Mouse (Mus musculus): ENCODE results near the gene Ciao2b.

The Ciao2b gene

GRCm38 (mm10) chr8:104613119-104613518, 28.6 kb downstream of the Ciao2b start:
- DNase-seq = no peak

DNA sequence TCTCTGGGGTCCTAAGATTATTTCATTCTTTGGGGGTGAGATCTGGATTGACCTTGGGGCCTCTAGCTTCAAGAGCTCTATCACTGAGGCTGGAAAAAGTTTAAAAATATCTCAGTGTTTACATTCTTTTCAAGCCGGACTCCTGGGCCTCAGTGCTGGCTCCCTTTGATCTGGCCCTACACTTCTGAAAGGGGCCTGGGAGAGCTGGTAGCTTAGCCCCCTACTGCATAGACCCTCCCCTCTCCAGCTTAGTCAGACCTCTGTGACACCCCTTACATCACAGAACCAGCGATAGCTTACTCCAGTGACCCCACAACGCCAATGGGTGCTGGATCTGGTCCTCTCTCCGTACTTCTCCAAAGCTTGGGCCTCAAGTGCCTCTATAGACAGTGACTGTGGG, 30.2 kb downstream of the Ciao2b start:
- no peak for DNase-seq

- no peak for DNase-seq
These were observed 31.5 kb downstream of the Ciao2b start for GRCm38 (mm10) chr8:104610185-104610766.

- DNase-seq = no peak
These were observed 32.5 kb downstream of the Ciao2b start for GRCm38 (mm10) chr8:104609222-104609621.

- no peak for DNase-seq
These were observed 33.8 kb downstream of the Ciao2b start for GRCm38 (mm10) chr8:104607944-104608343.

GRCm38 (mm10) chr8:104606329-104606728, 35.4 kb downstream of the Ciao2b start:
- DNase-seq = peak; percentile 37 to 66

DNA sequence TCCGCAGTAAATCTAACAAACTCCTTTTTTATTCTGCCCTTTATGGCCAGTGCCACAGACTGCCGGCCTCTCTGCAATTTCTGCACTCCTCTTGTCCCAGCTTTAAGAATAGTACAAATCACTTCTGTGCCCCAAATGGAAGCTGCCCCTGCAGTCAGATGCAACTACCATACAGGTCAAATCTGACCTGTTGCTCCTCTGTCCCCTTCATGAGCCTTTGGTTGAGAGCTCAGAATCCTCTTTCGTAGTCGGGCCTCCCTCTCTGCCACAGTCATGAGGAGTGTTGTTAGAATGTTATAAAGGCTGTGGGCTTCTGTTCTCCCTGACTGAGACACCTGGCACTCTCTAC, 38.5 kb downstream of the Ciao2b start:
- DNase-seq = no peak

DNA sequence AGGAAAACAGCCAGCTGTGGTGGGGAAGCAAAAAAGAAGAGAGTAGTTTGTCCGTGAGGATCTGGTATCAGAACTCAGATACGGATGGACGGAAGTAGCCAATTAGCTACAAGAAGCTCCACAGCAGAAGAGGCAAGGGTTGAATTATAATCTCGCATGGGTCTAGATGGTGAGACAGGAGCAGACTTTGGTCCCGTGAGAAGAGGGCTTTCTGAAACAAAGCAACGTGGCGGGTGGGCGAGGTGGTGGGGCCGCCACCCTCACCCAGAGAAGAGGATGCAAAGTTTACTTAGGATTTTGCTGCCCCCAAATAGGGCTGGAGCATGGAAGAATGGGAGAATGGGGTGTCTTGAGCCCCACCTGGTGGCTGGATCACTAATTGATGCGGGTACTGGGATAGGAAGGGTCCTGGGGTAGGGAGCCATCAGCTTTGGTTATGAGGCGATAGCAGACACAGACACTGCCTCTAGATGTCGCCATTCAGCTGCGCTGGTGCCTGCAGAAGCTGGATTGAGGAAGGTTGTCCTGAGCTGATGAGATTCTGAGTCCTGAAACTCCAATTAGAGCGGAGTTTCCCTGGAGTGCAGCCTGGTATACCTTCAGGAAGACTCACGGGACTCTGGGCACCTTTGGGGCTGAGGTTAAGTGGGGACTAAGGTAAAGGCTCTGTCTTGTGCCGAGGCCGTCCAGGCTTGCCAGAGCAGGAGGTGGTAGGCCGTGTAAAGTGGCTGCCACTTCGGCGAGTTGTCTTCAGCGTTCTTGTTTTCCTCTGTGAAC, 39.1 kb downstream of the Ciao2b start:
- peak; percentile 91 to 94 for DNase-seq

DNA sequence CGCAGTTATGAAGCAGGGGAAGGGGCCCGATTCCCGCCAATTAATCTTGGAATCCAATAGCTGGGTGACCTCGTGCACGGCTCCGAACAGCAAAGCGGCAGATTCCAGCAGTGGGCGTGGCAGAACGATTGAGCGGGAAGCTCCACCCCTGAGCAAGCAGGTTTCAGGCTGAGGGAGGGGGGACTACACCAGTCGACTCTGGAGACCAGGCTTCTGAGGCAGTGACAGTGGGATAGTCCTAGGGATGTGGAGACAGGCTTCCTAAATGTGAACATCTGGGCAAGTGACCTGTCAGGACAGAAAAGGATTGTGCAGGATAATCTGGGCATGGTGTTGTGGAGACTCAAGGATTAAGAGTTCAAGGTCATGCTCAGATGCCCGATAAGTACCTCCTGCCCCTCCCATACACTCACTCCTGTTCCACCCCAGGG, 39.8 kb downstream of the Ciao2b start:
- peak; percentile 41 to 63 for DNase-seq

DNA sequence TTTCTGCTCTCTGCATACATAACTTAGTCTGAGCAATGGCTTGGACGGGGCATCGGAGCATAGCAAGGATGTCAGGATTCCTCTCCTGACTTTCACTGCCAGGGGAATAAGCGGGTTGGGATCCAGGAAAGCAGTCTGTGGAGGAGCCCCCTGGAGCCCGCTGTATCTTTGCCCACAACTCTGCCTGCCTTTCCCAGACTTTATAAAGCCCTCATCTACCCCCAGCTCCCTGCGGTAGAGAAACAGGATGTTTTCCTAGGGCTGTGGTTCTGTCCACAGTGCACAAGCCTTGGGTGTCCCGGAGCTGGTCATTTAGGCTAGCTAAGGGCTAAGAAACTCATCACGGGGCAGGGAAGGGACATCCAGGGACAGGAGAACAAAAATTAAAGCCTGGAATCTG, 40.4 kb downstream of the Ciao2b start:
- DNase-seq = no peak

- peak; percentile 57 to 71 for DNase-seq
These were observed 43.3 kb downstream of the Ciao2b start for GRCm38 (mm10) chr8:104598496-104598895.

DNA sequence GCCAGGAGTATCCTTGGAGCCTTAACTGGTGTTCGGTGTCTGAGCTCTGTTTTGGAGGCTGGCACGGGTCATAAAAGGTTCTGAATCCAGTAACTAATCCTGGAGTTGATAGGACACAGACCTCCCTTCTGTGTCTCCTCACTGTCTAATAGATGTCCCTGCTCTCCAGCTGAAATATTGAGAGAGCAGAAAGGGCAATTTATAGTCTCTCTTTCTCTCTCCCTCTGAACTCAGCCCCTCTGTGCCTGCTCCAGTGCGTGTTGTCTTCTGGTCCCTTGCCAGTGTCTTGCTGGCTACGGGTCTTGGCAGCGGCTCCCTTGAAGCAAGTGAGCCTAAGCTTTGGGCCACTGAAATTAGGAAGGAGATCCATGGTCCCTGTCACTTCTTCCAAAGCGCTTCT, 44.1 kb downstream of the Ciao2b start:
- no peak for DNase-seq

GRCm38 (mm10) chr8:104595773-104596536, 45.8 kb downstream of the Ciao2b start:
- peak in 1 of 2 experiments; percentile 38 for DNase-seq

- no peak for DNase-seq
These were observed 47.0 kb downstream of the Ciao2b start for GRCm38 (mm10) chr8:104594611-104595362.

GRCm38 (mm10) chr8:104593536-104594325, 48.0 kb downstream of the Ciao2b start:
- DNase-seq = no peak

- DNase-seq = no peak
These were observed 49.2 kb downstream of the Ciao2b start for GRCm38 (mm10) chr8:104592566-104592965.

DNA sequence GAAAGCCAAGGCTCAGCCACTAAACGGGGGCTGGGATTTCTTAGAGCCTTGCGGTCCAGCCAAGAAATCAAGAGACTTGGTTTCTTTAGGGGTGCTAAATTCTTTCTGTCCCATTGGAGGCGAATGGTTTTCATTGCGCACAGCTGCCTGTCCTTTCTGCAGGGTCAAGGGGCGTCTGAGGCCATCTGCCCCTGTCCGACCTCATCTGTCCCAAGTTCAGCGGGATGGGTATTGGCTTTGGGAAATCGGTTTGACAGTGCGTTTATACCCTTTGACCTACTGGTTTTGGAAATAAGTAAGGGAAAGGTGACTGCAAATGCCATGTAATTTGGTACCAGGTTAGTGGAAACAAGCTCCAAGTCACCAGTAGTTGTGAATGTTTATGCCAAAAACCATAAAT, 49.9 kb downstream of the Ciao2b start:
- DNase-seq = no peak

DNA sequence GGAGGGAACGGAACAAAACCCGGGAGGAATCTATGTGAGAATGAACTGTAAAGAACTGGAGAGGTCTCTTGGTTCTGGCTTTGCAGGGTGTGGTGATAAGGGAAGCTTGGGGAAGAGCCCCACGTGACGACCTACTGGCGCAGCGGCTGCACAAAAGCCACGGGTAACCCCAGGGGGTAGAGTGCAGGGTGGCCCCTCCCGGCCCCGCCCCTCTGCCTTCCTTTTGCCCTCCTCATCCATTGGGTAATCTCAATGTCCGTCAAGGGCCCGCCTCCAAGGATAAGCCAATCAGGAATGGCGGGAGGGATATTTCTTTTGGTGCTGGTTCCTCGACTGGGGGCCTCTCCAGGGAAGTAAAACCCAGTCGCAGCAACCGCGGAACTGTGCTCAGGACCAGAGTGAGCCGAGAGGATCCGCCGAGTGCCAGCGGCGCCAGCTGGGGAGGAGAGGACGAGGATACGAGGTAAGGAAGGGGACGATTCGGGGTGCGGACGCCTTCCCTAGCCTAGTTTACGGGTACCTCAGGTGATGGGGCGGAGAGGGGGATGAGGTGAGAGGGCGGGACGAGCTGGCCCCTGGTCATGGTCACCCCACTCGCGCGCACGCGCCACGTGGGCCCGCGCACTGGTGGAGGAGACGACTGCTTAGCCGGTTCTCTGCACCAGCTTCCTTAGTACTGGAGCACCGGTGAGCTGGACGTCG, 50.5 kb downstream of the Ciao2b start, which contains the start of gene Pdp2:
TSS of gene Pdp2 (plus strand) at position 319 of the 702 bp plus-strand sequence.
- peak; percentile 88 to 91 for DNase-seq

GRCm38 (mm10) chr8:104590284-104590683, 51.5 kb downstream of the Ciao2b start:
- DNase-seq = no peak

Data from kidney, postnatal 4 days (tissue).